Mouse (Mus musculus): Measurements from ENCODE around the gene Tmod1.

- TF ChIP-seq CTCF (IDR thresholded peaks at IDR 0.05; ENCODE audit: control insufficient read depth, insufficient read depth, insufficient read length), result no peak
- TF ChIP-seq MAX (IDR thresholded peaks at IDR 0.05), result no peak
- no peak for TF ChIP-seq USF1 (IDR thresholded peaks at IDR 0.05; ENCODE audit: low read depth)
- no peak for TF ChIP-seq MYOD1 (IDR thresholded peaks at IDR 0.05; ENCODE audit: control insufficient read depth, insufficient read length, low read depth)
- TF ChIP-seq FOSL1 (IDR thresholded peaks at IDR 0.05; ENCODE audit: insufficient read depth, low read length, poor library complexity, severe bottlenecking), result no peak
- TF ChIP-seq CEBPB (IDR thresholded peaks at IDR 0.05; ENCODE audit: low read depth), result no peak
- no peak for TF ChIP-seq MYOG (IDR thresholded peaks at IDR 0.05; ENCODE audit: control insufficient read depth, extremely low read depth, insufficient read length)
These were observed 61.8 kb downstream of the Tmod1 start for GRCm38 (mm10) chr4:46100539-46100938.

All from C2C12 (cell line).